Mouse (Mus musculus) kidney, adult 18-20 months (tissue): Measurements from ENCODE around the gene Lrrc31.
A peak's percentile ranks its signal among the peaks of the same experiment; 100 is the strongest.

Experiments used
- DNase-seq: peaks from one replicate; pipeline ENCODE4 v3.0.0; 2021

Gene Lrrc31

DNA sequence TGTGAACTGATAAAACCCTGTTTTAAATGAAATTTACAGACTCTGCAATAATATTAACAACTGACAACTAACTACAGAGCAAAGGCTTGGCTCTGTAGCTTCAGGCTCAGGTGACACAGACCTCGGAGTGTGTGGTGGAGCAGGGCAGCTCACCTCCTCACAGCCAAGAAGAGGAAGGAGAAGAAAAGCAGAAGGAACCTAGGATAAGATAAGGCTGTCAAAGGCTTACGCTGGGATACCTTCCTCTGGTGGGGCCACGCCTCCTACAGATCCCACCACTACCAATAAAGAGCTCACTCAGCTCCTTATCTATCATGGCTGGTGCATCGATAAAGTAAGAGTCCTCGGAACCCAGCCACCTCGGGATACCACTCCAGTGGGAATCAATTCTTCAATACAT, 16.5 kb downstream of the Lrrc31 start:
- DNase-seq: no peak

DNA sequence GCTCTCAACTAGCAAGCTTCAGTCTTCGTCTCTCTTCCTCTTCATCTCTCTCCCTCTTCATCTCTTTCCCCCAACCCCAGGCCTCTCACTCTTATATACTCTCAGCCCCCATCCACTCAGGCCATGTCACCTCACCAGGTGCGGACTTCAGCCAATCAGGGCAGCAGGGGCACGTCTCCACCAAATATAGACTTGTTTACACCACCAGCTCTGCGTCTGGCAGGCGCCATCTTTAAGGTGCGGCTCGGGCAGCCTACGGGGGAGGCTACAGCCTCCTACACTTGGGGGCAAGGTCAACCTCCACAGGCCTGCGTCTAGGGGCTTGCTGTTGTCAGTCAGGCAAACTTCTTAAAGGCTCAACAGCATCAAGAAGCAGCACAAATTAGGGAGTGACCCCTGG, 41.2 kb downstream of the Lrrc31 start:
- no peak for DNase-seq

DNA sequence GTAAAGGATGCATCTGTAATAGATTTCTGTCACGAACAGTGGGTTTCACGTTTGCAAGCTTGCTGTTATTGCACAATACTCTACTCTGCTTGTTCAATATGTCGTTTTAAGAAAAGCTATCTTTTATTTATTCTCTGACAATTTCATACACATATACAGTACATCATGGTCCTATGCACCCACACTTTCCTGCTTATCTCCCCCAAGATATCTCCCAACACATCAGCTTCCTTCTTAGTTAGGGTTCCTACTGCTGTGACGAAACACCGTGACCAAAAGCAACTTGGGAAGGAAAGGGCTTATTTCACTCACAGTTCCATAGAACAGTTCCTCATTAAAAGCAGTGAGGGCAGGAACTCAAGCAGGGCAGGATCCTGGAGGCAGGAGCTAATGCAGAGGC, 43.7 kb downstream of the Lrrc31 start:
- DNase-seq: no peak

DNA sequence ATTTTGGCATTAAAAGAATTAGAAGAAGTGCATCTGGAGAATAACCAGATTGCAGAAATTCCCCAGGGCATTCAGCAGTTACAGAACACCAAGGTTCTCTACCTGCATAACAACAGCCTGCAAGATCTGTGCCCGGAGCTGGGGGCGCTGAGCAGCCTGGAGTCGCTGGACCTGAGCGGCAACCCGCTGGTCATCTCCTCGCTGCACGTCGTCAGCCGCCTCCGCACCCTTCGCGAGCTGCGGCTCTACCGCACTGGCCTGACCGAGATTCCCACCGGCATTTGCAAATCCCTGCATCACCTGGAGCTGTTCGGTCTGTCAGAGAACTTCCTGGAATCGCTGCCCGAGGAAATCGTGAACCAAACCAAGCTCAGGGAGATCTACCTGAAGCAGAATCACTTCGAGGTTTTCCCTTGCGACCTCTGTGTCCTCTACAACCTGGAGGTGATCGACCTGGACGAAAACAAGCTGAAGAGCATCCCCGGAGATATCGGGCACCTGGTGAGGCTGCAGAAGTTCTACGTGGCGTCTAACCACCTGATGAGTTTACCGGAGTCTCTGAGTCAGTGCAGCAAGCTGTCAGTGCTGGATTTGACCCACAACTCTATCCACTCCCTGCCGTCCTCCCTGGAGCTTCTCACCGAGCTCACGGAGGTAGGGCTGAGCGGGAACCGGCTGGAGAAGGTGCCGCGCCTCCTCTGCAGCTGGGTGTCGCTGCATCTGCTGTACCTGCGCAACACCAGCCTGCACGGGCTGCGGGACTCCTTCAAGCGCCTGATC, 49.4 kb downstream of the Lrrc31 start:
- peak; percentile 57 for DNase-seq

DNA sequence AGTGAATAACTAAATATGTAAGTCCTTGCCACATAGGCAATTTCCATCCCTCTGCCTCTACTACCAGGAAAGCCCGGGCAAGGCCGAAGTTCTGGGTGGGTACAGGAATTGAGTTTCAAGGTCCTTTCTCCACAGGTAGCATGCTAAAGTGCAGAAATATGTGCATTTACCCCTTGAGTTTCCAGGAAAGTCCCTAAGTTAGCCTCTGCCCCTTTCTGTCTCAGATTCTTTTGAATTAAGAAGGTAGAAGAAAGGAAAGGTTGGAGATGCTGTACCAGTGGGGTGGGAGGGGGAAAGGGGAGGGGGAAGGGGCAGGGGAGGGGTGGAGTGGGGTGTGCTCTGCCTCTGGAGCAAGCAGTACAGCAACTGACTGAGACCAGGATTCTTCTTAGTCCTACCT, 51.2 kb downstream of the Lrrc31 start:
- DNase-seq: no peak

DNA sequence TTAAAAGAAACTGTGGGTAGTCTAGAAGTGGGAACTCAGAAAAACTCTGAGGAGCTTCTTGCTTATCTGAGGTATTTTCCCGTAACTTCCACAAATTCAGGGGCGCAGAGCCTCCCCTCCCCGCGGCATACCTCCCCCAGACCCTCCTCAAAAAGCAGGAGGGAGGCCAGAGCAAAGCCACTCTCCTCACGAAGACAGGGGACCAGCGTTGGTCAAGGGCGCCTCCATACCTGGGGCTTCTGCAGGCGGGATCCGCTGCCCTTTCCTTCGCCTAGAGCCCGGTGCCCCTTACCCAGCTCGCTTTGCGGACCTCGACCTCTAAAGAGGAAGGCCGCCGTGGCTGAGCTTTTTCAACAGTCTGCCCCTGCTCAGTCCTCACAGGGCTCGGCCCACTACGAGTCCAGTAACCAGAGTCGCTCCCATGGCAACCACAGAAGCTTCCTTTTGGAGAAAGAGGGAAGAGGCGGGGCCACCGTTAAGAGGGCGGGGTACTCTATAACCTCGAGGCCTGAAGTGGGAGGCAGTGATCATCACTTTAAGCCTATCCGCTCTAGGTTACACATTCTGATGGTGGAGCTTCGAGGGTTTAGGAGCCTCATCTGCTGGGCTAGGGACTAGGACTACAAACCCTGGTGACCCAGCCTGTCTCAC, 52.1 kb downstream of the Lrrc31 start, which contains the start of gene Lrrc34:
Lrrc34 (minus strand) TSS at position 430 of the 651 bp plus-strand sequence.
- peak; percentile 27 for DNase-seq

DNA sequence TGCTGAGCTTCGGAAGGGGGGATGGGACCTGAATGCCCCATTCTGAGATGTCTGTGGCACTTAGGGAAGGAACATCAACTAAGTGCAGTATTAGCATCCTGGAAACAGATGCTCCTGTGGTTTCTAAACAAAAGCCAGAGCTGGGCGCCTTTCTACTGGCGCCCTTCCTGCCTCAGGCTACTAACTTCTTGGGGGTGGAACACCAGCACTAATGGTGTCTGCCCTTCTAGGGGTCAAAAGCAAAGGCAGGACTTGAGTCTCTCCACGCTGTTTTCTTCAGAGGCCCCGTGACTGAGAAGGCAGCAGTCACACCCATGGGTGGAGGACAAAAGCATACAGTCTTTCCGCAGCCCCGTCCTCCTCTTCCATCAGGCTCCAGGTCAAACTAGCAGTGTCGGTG, 52.9 kb downstream of the Lrrc31 start:
- DNase-seq: no peak

DNA sequence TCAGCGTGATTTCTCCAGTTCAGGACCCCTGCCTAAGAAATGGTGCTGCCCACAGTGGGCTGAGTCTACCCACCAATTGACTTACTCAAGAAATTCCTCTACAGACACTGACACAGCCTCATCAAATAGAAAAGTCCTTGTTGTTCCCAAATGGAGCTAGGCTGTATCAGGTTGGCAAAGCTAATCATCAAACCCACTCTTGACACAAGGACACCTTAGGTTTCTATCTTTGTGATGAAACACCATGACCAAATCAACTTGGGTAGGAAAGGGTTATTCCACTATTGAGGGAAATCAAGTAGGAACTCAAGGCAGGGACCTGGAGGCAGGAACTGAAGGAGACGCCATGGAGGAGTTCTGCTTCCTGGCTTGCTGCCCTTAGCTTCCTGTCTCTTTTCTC, 55.4 kb downstream of the Lrrc31 start, which contains the start of gene Lrriq4:
Lrriq4 (plus strand) TSS at position 301 of the 400 bp plus-strand sequence.
- no peak for DNase-seq

DNA sequence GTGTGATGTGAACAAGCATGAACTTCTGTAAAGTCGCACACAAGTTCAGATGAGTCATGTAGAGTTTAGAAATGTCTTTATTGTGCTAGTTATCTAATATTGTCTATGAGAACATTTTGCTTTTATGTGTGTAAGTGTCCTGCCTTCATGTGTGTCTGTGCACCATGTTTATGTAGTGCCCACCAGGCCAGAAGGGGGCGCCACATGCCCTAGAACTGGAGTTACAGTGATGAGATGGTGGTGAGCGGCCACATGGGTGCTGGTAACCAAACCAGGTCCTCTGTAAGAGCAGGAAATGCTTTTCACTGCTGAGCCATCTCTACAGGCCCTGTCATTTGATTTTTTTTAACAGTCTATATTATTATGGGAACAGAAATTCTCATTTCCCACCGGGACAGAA, 64.0 kb downstream of the Lrrc31 start:
- no peak for DNase-seq

DNA sequence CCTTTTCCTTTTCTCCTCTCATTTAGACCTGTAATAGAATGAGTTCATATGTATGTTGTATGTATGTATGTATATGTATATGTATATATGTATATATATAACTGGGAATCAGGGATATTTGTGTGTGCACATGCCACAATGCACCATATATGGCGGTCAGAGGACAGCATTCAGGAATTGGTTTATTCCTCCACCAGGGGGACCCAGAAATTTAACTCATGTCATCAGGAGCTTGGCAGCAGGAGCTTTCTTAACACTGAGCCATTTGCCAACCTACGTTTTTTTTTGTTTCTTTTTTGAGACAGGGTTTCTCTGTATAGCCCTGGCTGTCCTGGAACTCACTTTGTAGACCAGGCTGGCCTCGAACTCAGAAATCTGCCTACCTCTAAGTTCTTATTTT, 66.0 kb downstream of the Lrrc31 start:
- DNase-seq: no peak
